Mouse (Mus musculus): Measurements from ENCODE around the gene Ccdc127. TPM values are rescaled to one million over a fixed set of nuclear protein-coding genes. Genes with fewer than 3 reads are reported as not detected.

Ccdc127 gene
- total RNA-seq, 2 experiments from 2014 or later = 37.0 to 43.6 TPM

- intact Hi-C loops (cut with DNase I; ENCODE audit: low total_unique reads) = no loop called here
- no peak for DNase-seq
These were observed 31.6 kb downstream of the Ccdc127 start for GRCm38 (mm10) chr13:74381533-74382276.

- no peak for DNase-seq
- intact Hi-C loops (cut with DNase I; ENCODE audit: low total_unique reads) = no loop called here
These were observed 32.2 kb downstream of the Ccdc127 start for GRCm38 (mm10) chr13:74382289-74382688.

- intact Hi-C loops (cut with DNase I; ENCODE audit: low total_unique reads) = no loop called here
- no peak for DNase-seq
These were observed 39.6 kb downstream of the Ccdc127 start for GRCm38 (mm10) chr13:74389730-74390129.

- intact Hi-C loops (cut with DNase I; ENCODE audit: low total_unique reads) = no loop called here
- peak; percentile 59 for DNase-seq
These were observed 40.4 kb downstream of the Ccdc127 start, which contains the start of gene Zfp72 for GRCm38 (mm10) chr13:74390371-74390990. Zfp72 (minus strand) TSS chr13:74390836.

GRCm38 (mm10) chr13:74391156-74391555 lies 41.0 kb downstream of the Ccdc127 start:
- DNase-seq = no peak
- intact Hi-C loops (cut with DNase I; ENCODE audit: low total_unique reads) = no loop called here

DNA sequence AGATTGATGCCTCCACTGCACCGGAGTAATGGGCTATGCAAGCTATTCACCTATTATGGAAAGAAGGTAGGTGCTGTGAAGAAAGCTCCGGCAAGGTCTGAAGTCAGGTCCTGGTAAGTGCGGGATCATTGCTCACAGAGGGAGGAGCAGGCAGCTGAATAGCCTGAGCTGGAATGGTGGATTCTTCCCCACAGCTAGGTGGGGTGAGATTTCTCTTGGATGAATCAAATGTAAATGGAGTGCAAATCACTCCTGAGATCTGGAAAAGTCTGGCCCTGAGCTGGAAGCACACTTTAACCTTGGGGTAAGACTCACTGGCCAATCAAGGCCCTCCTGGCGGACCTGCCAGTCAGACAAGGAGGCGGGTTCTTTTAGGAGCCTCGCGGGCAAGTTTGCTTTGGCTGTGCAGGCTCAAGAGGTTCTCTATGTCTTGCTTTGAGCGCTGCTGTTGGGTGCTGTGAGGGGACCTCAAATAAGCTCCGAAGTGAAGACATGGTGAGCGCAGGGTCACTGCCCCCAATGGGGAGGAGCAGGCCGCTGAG lies 49.3 kb downstream of the Ccdc127 start, which contains the start of gene Ftl1-ps1:
Ftl1-ps1 (plus strand) TSS at position 397 of the 542 bp plus-strand sequence.
- intact Hi-C loops (cut with DNase I; ENCODE audit: low total_unique reads) = no loop called here
- DNase-seq = no peak

Small RNAs within 50 kb of the gene (microRNA-seq; reads per million reads assigned to microRNA genes)
- gene Mir692-3 = 0 reads per million in 2 experiments

Other genes with a start within 250 kb of the Ccdc127 start
- gene Slc9a3, start 228.9 kb upstream of the Ccdc127 start, total RNA-seq (2021) = 1 to 10 TPM in 1 of 2 experiments, under 1 TPM in 1; 0.55 to 1.3 TPM
- 10 to 100 TPM; 28.3 to 30.5 TPM for gene Exoc3, start 141.6 kb upstream of the Ccdc127 start, total RNA-seq (2021)
- under 1 TPM; 0.04 to 0.25 TPM for gene Ahrr, start 58.0 kb upstream of the Ccdc127 start, total RNA-seq (2021)
- gene Pdcd6, start 32.7 kb upstream of the Ccdc127 start, total RNA-seq (2021) = 10 to 100 TPM; 20.9 to 24.7 TPM
- gene Sdha, start within 50 bp of the Ccdc127 start, total RNA-seq (2021) = 100 to 1,000 TPM; 505 to 626 TPM
- 10 to 100 TPM; 54.0 to 67.5 TPM for gene Lrrc14b, start 13.7 kb downstream of the Ccdc127 start, total RNA-seq (2021)
- 1 to 10 TPM; 1.4 to 1.5 TPM for gene Zfp72, start 40.5 kb downstream of the Ccdc127 start, total RNA-seq (2021)
- 100 to 1,000 TPM; 146 to 158 TPM for gene Ftl1-ps1, start 49.4 kb downstream of the Ccdc127 start, total RNA-seq (2021)
- 1 to 10 TPM; 6.6 to 6.9 TPM for gene Zfp825, start 143.7 kb downstream of the Ccdc127 start, total RNA-seq (2021)